Mouse (Mus musculus) stomach, embryonic 14.5 days (tissue): ENCODE measurements around the gene Zfp169. TPM values are rescaled to one million over a fixed set of nuclear protein-coding genes. Genes with fewer than 3 reads are reported as not detected.

Source experiments
- ATAC-seq: fragments of 200-750 bp; cut with Nextera tagmentation; 2 replicates; pipeline ENCODE4 v1.8.0; 2017; ENCODE audit warnings: low read depth, moderate TSS enrichment; ENCODE audit not compliant: insufficient number of reproducible peaks, insufficient read depth, low FRiP score
- H3K27ac ChIP-seq: fragments of 300-500 bp; sonication (generic); 2 replicates; pipeline ENCODE4 v1.5.1; 2014; ENCODE audit warnings: mild to moderate bottlenecking, low read length, moderate library complexity, mixed read lengths
- H3K27me3 ChIP-seq: fragments of 300-500 bp; sonication (generic); 2 replicates; pipeline ENCODE4 v1.6.1; 2014; ENCODE audit warnings: low read length, control low read depth, mixed read lengths; ENCODE audit not compliant: control insufficient read depth, insufficient read depth
- H3K36me3 ChIP-seq: fragments of 300-500 bp; sonication (generic); 2 replicates; pipeline ENCODE4 v1.6.1; 2014; ENCODE audit warnings: mild to moderate bottlenecking, control low read depth, low read length, moderate library complexity, mixed read lengths; ENCODE audit not compliant: control insufficient read depth, insufficient read depth
- H3K4me1 ChIP-seq: fragments of 300-500 bp; sonication (generic); 2 replicates; pipeline ENCODE4 v1.6.1; 2014; ENCODE audit warnings: low read length, control low read depth, mixed read lengths; ENCODE audit not compliant: control insufficient read depth, insufficient read depth
- H3K4me2 ChIP-seq: fragments of 300-500 bp; sonication (generic); replicated peaks from 2 replicates; pipeline ENCODE4 v1.6.1; 2014; ENCODE audit warnings: low read depth, low read length, control low read depth
- H3K4me3 ChIP-seq: fragments of 300-500 bp; sonication (generic); 2 replicates; pipeline ENCODE4 v1.5.1; 2014; ENCODE audit warnings: low read depth, low read length, control low read depth
- H3K9ac ChIP-seq: fragments of 300-500 bp; sonication (generic); replicated peaks from 2 replicates; pipeline ENCODE4 v1.6.1; 2014; ENCODE audit warnings: low read depth, mild to moderate bottlenecking, control low read depth, low read length, moderate library complexity, mixed read lengths
- H3K9me3 ChIP-seq: fragments of 300-500 bp; sonication (generic); 2 replicates; pipeline ENCODE4 v1.6.1; 2016; ENCODE audit warnings: low read depth, low read length, control low read depth; ENCODE audit not compliant: control insufficient read depth
- WGBS: fragments of 180-500 bp; shearing (Covaris S2); extraction: QIAGEN DNeasy Blood & Tissue Kit; methylation state at CpG from one replicate; pipeline ENCODE4 v1.1.7; 2014; 5-methylcytosine and 5-hydroxymethylcytosine counted together
- polyA plus RNA-seq: library from polyadenylated mRNA; unstranded; fragments of >200 nt; fragmentation: Nextera tagmentation; extraction: Ambion mirVana; gene quantifications from 2 replicates; pipeline ENCODE4 v1.2.1, GENCODE M21; 2014

The Zfp169 gene
- polyA plus RNA-seq, 1 experiment from 2014 or later: 5.0 TPM

- Histone ChIP-seq H3K27me3 (no peaks in the 10 kb centered on the region), H3K9ac (no peak overlapping the region), H3K36me3 (no peaks in the 10 kb centered on the region), H3K4me3 (no peak overlapping the region), H3K27ac (0 out of 2 replicates have a peak overlapping the region, but pooled peaks have one; percentile 69), H3K4me1 (peaks cover 19% of the 10 kb centered on the region; the same call in 1 of the 2 replicates), H3K4me2 (no peak overlapping the region), H3K9me3 (no peaks in the 10 kb centered on the region)
- no peak for ATAC-seq
- 90% methylated on average over 6 of the region's 6 CpGs for WGBS
Observed at GRCm38 (mm10) chr13:48547623-48548022, 34.4 kb upstream of the Zfp169 start.

DNA sequence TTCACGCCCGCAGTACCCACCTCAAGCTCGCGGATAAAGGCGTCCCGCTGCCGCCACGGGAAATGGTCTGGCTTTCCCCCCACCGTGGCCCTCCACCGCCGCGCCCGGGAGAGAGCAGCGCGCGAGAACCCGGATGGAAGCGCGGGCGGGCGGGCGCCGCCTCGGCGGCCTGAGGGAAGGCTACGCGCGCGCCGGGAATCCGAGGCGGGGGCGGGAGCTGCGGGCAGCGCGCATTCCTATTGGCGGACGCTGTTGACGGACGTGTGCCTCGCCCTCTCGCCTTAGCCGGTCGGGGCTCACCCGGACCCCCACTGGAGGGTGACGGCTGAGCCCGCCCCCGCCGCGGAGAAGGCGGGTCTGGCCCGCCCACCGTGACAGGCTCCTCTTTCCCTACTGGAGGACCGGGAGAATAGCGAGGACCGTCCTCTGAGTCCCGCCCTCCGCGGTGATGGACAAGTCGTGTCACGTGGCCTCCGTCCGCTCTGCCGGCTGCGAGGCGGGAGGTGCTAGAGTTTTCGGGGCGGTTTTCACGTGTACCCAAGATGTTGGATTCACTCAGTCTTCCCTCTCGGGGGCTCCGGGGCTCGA, 33.2 kb upstream of the Zfp169 start:
- Histone ChIP-seq H3K27ac (peak overlapping the region; percentile 100), H3K9me3 (no peaks in the 10 kb centered on the region), H3K4me1 (peaks cover 15% of the 10 kb centered on the region; the same call in 1 of the 2 replicates), H3K9ac (peak overlapping the region; percentile 98), H3K36me3 (no peaks in the 10 kb centered on the region), H3K4me3 (peak overlapping the region; percentile 92), H3K4me2 (peak overlapping the region; percentile 44), H3K27me3 (no peaks in the 10 kb centered on the region)
- under 1% methylated on average over 70 of the region's 72 CpGs for WGBS
- peak; percentile 99 for ATAC-seq

DNA sequence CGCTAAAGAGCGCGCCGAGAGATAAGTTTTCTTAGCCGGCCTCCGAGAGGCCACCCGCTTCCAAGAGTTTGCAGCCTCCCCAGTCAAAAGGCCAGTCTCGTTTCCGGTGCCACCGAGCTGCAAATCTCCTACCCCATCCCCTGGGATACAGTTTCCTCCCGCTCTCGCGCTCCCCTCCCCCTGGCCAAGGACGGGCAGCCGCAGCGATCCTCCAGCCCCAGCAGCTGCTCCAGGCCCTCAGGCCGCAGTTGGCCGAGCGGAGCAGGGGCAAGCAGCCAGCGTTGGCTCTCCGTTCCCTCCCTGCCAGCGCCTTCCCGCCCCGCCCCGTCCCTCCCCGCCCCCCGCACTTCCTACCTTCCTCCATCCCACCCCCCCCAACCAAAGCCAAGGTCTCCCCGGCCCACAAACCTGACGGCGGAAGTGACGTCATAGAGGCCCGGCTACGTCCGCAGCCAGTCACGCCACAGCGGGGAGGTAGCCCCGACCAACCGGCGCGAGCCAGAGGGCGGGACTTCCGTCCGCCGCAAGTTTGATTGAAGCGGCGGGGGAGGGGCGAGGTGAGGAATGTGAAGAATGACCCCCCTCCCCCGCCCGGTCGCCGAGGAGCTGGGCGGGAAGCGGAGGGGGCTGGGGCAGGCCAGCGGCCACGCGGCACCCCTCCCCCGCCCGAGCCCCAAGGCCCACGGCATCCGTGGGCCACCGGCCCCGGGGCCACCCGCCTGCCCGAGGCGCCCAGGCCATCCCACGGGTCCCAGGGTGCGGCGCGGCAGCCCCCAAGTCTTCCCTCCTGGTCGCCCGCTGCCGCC, 32.4 kb upstream of the Zfp169 start:
- peaks cover 20% of the 10 kb centered on the region; the same call in 1 of the 2 replicates for H3K4me1 ChIP-seq
- WGBS: under 1% methylated on average over 63 of the region's 72 CpGs
- peak overlapping the region; percentile 98 for H3K9ac ChIP-seq
- H3K27ac ChIP-seq: peak overlapping the region; percentile 100
- peak; percentile 89 for ATAC-seq
- H3K36me3 ChIP-seq: no peaks in the 10 kb centered on the region
- no peaks in the 10 kb centered on the region for H3K27me3 ChIP-seq
- no peaks in the 10 kb centered on the region for H3K9me3 ChIP-seq
- H3K4me2 ChIP-seq: peak overlapping the region; percentile 47
- H3K4me3 ChIP-seq: peak overlapping the region; percentile 92

DNA sequence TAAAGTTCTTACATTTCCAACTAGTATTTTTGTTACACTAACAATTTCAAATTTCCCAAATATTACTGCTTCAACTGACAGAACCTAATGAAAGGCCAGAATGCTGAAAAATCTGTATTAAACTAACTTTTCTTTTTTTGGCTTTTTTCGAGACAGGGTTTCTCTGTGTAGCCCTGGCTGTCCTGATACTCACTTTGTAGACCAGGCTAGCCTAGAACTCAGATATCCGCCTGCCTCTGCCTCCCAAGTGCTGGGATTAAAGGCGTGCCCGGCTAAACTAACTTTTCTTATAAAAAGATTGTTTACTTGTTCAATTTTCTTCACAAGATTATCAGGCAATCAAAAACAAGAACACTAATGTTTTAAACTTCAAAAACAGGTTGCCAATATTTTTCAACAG, 31.6 kb upstream of the Zfp169 start:
- H3K4me1 ChIP-seq: peaks cover 26% of the 10 kb centered on the region
- H3K4me2 ChIP-seq: peak overlapping the region; percentile 47
- no peaks in the 10 kb centered on the region for H3K36me3 ChIP-seq
- peak overlapping the region; percentile 92 for H3K4me3 ChIP-seq
- no peaks in the 10 kb centered on the region for H3K27me3 ChIP-seq
- no peak overlapping the region for H3K27ac ChIP-seq
- WGBS: 36% methylated on average over 4 of the region's 4 CpGs
- H3K9ac ChIP-seq: peak overlapping the region; percentile 92
- no peak for ATAC-seq
- no peaks in the 10 kb centered on the region for H3K9me3 ChIP-seq

DNA sequence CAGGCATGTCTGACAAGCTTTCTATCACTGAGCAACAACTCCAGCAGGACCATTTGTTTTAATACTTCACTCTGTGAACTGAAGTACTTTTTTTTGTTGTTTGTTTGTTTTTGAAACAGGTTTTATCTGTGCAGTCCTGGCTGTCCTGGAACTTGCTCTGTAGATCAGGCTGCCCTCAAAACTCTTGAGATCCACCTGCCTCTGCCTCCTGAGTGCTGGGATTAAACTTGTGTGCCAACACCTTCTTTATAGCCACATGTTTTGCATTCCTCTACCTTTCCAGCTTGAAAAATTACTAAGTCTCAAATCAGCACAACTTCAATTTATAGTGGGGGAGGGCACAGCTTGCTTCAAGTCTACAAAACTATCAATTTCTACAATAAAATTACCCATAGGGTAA, 31.1 kb upstream of the Zfp169 start:
- peak overlapping the region; percentile 47 for H3K4me2 ChIP-seq
- H3K4me3 ChIP-seq: peak overlapping the region; percentile 92
- no peak for ATAC-seq
- no peak overlapping the region for H3K27ac ChIP-seq
- H3K36me3 ChIP-seq: no peaks in the 10 kb centered on the region
- H3K9me3 ChIP-seq: no peaks in the 10 kb centered on the region
- no peaks in the 10 kb centered on the region for H3K27me3 ChIP-seq
- 0 out of 2 replicates have a peak overlapping the region, but pooled peaks have one; percentile 4 for H3K9ac ChIP-seq
- peaks cover 30% of the 10 kb centered on the region for H3K4me1 ChIP-seq

DNA sequence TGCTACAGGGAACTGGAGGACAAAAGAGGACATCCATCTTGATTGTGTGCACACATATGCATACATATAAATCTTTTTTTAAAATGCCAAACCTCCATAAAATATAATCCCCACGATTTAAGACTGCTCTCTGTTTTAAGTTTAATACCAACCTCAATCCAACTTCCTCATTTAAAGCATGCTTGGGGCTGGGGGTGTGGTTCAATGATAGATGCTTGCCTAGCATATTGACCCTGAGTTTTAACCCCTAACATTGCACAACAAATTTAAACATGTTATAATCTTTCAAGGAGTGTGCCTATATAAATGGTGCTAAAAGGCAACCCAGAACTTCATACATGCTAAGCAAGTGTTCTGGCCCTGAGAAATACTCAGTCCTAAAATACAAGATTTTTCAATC, 27.2 kb upstream of the Zfp169 start:
- Histone ChIP-seq H3K27ac (no peak overlapping the region), H3K27me3 (no peaks in the 10 kb centered on the region), H3K36me3 (peaks cover 16% of the 10 kb centered on the region), H3K9ac (no peak overlapping the region), H3K4me3 (no peak overlapping the region), H3K9me3 (no peaks in the 10 kb centered on the region), H3K4me1 (peaks cover 40% of the 10 kb centered on the region), H3K4me2 (peak overlapping the region; percentile 19; the same call in 1 of the 2 replicates)
- WGBS: 28% methylated on average over 1 of the region's 1 CpGs
- no peak for ATAC-seq

DNA sequence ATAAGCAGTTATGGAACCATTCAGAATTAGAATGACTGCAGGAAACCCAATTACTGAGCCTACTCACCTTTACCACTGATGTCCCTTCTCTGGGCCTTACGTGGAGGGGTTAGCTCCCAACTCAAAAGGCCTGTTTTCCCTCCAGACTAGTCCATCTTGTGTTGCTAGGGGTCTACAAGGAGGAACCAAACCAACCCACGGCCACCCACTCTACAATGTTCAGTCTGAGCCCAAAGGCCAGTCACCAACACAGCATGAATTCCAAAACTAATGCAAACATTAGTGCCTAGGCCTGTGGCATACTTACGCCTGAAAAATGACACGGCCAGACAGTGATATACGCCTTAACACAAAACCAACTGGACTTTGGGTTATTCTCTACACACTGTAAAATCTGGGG, 20.2 kb upstream of the Zfp169 start:
- peaks cover 23% of the 10 kb centered on the region for H3K36me3 ChIP-seq
- no peak overlapping the region for H3K4me2 ChIP-seq
- no peak overlapping the region for H3K4me3 ChIP-seq
- no peak overlapping the region for H3K9ac ChIP-seq
- 87% methylated on average over 5 of the region's 5 CpGs for WGBS
- no peaks in the 10 kb centered on the region for H3K27me3 ChIP-seq
- no peaks in the 10 kb centered on the region for H3K9me3 ChIP-seq
- no peak overlapping the region for H3K27ac ChIP-seq
- 0 out of 2 replicates have a peak, but pooled peaks cover 3% of the 10 kb centered on the region for H3K4me1 ChIP-seq
- no peak for ATAC-seq

DNA sequence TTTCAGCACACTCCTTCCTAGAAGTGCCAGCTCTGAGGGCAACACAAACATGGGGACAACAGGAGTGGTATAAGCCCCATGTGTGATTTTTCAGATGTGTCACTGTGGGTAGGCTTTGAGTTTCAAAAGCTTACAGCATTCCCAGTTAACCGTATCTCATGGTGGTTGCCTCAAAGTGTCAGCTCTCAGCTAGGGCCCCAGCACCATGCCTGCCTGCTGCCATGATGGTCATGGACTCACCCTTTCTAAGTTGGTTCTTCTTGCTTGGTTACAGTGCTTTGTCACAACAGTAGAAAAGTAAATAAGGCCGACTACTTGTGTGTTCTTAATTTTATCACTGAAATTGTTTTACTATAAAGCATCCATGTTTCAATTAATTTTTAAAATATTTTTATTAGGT, 18.2 kb upstream of the Zfp169 start:
- no peak overlapping the region for H3K9ac ChIP-seq
- no peaks in the 10 kb centered on the region for H3K27me3 ChIP-seq
- no peak for ATAC-seq
- H3K4me1 ChIP-seq: no peaks in the 10 kb centered on the region
- H3K27ac ChIP-seq: no peak overlapping the region
- no peaks in the 10 kb centered on the region for H3K9me3 ChIP-seq
- 72% methylated on average over 2 of the region's 2 CpGs for WGBS
- no peak overlapping the region for H3K4me3 ChIP-seq
- no peak overlapping the region for H3K4me2 ChIP-seq
- H3K36me3 ChIP-seq: peaks cover 11% of the 10 kb centered on the region; the same call in 1 of the 2 replicates
